Mouse (Mus musculus): ENCODE data around the gene Asap3.

Asap3 gene

DNA sequence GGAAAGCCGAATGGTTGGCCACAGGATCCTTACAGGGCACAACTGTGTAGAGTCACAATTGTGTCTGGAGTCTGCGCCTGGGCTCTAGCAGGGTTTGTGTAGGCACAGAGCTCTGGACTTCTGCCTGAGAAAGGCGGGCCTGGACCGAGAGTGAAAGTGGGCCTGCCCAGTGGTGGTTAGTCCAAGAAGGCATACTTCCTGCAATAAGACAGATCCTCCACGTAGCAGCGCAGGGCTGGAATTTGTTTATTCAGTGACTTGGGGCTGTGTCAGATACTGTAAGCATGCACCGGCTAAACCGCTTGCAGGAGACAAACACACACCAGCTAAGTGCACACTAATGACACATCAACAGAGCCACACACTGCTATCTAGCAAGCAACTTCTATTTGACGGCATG is 43.6 kb downstream of the Asap3 start:
- DNase-seq (ENCODE audit: low spot score in 2 of 2) = no peak

DNA sequence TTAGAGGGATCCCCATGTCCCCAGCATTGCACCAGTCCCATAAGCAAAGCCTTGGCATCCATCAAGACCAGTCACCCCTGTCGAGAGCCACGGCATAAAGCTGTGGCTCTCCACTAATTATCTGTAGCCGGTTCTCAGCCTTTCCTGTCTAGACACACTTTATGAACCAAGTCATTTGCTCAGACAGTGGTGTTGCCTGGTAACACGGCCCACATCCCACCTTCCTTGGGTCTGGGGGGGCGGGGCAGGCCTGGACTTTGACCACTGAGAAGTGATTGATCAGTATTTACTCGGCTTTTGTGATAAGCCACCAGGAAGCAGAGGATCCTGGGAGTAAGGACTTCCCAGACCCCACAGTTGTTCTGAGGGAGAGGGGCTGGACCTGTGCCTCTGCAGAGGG is 49.8 kb downstream of the Asap3 start:
- no peak for DNase-seq (ENCODE audit: low spot score in 2 of 2)

DNA sequence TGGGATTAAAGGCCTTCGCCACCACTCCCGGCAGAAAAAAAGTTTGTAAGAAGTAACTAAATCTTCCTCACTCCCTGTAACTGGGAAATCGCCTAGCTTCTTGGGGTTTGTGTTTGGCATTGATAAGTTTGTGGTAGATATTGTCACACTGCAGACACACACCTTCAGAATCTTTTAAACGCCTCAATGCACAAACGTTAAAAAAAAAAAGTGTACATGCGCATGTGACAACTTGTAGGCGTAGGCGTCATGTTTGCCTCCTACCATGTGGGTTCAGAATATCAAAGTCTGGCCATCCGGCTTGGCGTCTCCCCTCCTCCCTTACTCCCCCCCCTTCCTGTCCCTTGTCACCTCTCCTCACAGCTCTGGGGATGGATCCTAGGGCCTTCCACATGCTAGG is 50.5 kb downstream of the Asap3 start:
- DNase-seq (ENCODE audit: low spot score in 2 of 2) = no peak

DNA sequence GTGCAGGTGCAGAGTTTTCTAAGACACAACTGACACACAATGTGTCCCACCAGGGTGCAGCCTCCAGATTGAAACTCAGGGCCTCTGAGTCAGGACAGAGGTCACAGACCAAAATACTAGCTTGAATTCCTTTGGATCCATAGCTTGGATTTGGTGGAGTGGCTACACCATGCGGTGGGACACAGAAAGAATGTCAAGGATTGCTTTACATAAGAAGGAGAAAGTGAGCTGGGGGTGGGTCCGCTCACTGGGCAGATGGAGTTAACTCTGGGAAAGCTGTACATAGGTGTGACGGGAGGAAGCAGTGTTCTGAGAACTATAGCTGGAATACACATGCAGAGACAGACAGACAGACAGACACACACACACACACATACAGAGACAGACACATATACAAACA is 53.8 kb downstream of the Asap3 start:
- DNase-seq (ENCODE audit: low spot score in 2 of 2) = no peak

DNA sequence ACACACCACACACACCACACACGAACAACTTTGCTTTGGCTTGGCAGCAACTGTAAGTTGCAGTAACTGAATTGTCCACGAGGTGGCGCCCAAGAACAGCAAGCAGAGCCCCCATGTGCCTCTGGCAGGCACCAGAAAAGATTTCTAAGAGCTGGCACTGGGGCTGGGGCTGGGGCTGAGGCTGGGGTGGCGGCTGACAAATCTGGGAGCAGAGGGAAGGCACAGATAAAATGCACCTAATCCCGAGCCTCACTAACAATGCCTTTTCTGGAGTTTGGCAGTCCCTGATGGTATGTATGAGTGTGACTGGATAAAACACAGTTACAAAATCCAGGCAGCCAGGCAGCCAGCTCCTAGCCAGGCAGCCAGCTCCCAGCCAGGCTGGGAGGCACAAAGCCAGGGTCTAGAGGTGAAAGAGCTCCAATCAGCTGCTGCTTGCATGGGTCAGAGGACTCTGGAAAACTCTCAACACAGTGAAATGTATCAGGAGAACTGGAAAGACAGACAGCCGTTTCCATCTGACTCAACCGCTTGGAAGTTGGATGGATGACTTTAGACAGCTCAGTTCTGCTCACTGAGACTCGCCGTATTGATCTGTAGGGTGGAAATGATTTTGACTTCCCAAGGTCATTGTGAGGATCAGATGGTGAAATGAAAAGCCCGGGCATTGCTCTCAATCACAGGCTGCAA is 54.5 kb downstream of the Asap3 start:
- DNase-seq (ENCODE audit: low spot score in 2 of 2) = peak; percentile 62 to 67

DNA sequence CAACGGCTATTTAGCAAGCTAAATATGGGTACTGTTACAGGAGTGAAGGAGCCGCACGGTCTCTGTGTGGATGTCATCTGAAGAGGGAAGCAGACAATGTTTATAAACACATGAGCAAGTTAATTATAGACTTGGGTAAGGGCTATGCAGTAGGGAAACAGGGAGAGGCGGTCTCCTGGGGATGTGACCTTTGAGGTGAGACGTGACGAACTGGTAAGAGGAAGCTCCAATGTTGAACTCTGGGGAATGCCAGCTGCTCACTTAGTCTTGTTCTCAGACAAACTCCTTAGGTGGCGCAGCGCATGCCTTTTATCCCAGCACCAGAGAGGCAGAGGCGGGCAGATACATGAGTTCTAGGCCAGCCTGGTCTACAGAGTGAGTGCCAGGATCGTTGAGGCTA is 55.7 kb downstream of the Asap3 start:
- DNase-seq (ENCODE audit: low spot score in 2 of 2) = peak; percentile 29 to 32

DNA sequence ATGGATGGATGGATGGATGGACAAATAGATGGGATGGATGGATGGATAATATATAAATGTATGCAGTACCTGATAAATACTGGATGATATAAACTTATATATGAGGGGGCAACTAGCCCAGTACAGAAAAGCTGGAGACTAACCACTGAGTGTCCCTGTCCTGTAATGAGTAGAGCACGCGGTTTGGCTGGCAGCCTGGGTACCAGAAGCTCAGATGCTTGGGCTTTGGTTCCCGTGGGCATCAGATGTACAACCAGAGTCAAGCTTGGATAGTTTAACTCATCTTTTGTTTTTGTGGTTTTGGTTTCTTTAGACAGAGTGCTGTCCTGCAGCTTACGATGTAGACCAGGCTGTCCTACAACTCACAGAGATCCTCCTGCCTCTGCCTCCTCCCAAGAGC is 57.4 kb downstream of the Asap3 start:
- no peak for DNase-seq (ENCODE audit: low spot score in 2 of 2)

DNA sequence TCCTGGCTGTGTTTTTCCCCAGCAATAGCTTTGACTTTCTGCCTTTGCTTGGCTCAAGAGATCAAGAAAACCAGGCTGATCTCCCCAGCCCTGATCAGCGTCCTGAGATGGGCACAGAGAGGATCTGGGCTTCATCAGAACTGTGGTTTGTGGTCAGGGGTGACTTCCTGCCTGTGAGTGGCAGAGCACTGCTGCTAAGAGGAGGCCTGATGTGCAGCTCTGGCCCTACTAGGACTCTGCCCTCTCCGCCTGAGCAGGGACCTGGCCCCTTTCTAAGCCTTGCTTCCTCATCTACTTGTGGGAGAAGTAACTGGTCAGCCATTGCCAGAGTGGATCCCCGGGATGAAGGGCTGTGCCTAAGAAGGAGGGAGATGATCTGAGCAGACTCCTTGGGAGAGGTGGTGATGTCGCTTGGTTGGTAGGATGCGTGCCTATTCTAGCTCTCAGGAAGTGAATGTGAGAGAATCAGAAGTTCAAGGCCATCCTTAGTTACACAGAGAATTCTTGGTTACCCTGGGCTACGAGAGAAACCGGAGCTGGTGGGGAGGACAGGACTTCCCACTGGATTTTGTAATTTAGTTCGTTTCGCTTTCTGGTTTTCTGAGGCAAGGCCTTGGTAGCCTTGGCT is 60.7 kb downstream of the Asap3 start:
- peak; percentile 86 to 88 for DNase-seq (ENCODE audit: low spot score in 2 of 2)

DNA sequence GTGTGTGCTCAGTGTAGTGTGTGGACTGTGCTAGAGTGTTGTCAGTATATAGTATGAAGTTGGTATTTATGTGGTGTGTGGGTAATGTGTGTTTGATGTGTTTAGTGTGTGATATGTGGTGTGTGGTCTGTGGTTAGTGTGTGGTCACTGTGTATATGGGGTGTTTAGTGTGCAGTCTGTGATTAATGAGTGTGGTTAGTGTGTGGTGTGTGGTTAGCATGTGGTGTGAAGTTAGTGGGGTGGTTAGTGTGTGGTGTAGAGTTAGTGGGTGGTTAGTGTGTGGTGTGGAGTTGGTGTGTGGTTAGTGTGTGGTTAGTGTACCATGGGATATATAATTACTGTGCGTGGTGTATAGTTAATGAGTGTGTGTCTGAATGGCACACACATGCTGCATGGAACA is 62.7 kb downstream of the Asap3 start:
- no peak for DNase-seq (ENCODE audit: low spot score in 2 of 2)

DNA sequence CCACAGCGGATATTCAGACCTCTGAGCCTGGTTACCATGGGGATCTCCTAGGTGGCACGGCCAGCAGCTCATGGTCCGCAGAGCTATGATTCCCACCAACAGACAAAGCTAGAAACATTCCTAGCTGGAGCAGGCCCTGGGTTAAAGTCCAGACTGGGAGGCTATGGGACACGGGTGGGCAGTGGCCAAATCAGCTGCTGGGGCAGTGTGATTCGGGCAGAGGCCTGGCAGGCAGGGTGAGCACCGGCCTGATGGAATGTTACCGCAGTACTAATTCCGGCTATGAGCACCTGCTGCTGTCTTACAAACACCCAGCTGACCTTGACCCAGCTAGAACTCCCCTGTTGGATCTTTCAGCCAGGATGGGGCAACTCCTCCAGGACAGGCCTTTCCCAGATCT is 64.5 kb downstream of the Asap3 start:
- DNase-seq (ENCODE audit: low spot score in 2 of 2) = no peak

DNA sequence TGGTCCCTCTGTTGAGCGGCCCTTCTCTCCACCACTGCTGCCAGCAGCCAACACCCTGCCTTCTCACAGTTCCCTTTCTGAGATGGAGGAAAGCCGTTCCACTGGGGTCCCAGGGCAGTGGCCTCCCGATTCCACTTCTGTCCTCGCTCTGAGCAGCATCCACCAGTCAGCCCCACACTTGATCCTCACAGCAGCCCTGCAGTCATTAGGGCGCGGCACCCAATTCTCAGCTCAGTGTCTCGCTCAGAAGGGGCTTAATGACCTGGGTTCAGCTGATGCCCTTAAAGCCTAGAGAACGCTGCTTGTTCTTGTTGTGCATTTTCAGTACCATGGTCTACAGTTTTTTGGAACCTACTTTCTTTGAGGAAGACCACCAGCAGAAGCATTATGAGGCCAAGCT is 74.9 kb downstream of the Asap3 start:
- no peak for DNase-seq (ENCODE audit: low spot score in 2 of 2)

DNA sequence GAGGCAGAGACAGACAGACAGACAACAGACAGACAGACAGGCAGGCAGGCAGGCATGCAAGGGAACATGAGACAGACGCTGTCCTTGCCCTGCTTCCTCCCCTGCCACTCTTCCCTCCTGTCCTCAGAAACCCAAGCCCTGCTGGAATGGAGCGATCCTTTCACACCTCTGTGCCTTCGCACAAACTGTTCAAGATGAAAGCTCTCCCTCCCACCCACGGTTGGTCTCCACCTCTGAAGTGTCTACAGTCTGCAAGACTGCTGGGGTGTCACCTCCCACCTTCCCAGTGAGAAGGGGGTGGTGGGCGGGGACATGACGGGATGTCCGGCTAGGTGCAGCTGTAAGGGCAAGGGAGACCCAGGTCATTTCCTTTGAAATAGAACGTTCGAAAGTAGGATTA is 75.4 kb downstream of the Asap3 start:
- no peak for DNase-seq (ENCODE audit: low spot score in 2 of 2)

DNA sequence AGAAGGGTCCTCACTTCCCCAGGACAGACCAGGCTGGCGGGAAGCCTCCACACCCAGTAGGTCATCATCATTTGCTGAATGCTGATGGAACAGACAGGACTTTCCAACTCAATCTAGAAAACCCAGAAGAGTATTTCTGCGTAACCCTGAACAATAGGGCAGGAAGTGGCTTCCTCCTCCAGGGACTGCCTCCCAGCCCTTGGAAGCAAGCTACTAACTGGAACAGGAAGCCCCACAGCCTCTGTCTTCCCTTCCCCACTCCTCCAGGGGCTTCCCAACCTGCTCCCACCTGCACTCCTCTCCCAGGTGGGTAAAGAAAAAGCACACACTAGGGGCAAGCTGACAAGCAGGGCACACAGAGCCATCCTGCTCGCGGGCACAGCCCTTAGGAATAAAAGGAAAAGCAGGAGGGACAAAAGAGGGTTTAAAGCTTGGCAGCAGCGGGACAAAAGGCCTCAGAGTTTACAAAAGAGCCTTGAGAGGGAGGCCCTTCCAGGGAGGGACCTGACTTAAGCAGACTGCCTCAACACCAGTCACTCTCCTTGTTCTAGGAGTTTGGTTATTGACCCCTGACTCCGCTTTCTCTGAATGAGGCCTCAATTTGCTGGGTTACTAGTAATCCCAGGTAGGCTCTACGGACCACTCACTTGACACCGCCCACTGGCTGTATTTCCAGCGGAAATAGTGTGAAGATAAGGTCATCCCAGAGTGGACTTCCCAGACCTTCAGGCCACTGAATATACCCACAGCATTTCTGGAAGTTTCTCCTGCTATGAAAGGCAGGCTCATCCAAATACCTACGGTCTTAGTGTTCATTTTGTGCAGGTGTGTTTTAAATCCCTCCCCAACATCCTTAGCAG is 76.7 kb downstream of the Asap3 start:
- no peak for DNase-seq (ENCODE audit: low spot score in 2 of 2)

DNA sequence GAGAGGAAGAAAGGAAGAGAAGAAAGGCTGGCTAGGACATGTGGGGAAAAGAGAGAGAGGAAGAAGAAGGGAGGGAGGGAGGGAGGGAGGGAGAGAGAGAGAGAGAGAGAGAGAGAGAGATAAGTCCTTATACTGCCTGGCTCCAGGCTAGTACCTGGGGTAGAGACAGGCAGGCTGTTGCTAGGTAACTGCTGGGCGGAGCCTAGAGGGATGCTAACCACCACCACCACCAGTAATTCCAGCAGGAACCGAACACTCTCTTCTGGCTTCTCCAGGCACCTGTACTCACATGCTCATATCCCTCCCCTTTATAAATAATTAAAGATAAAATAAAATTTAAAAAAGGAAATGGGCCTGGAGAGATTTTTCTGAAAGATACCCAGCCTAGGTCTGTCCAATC is 77.6 kb downstream of the Asap3 start:
- no peak for DNase-seq (ENCODE audit: low spot score in 2 of 2)

DNA sequence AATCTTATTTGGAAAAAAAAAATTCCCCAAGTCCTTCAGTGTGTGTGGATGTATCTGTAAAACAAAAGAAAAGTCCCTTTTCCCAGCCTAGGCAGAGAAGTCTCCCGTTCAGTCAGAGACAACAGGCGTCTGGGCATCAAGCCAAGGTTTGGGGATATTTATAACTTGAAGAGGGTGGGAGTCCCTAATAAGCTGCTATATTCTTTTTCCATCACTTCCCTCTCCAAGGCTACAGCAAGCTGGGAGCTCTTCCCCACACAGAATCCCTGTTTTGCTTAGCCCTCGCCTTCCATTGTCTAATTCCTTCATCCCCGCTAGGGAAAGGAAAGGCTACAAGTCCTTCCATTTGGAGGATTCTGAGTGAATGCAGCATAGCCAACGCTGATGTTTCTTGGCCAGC is 78.3 kb downstream of the Asap3 start, which contains the start of gene Zfp46:
Zfp46 (plus strand) TSS at position 229 of the 400 bp plus-strand sequence.
- peak; percentile 14 to 40 for DNase-seq (ENCODE audit: low spot score in 2 of 2)

DNA sequence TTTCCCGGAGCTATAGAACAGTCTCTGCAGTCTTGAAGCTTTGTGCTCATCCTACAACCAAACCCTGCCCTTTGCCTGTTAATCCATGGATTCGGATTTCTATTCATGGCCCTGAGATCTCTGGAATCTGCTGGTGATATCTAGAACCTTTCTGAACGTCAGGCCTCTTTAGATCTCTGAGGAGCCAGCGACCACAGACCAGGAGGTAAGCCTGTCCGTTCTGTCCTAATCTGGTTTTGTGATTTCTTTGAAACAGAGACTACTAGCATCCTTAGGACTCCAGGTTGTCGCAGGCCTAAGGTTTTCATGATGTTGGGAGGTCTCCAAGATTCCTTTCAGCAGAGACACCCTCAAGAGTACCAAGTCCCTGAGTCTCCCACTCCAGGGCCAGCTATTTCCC is 78.7 kb downstream of the Asap3 start:
- no peak for DNase-seq (ENCODE audit: low spot score in 2 of 2)

DNA sequence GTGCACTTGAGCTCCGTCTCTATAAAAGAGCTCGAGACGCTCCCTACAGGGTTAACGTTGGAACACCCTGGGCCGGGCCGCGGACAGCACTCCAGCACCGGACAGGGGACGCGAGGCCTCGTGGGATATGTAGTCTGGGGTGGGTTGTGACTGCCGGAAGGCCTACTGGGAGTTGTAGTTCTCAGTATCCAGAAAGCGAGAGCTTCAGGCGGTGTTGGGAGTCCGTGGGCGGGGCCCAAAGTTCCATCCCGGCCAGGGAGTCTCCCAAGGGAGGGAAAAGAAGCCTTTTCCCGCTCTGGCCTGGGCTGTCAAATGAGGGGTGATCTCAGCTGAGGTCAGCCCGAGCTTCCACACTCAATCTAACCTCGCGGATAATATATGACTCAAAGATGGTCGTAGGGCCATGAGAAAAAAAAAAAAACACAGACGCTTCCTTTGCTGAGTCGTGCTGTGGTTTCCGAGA is 79.2 kb downstream of the Asap3 start:
- peak; percentile 94 to 95 for DNase-seq (ENCODE audit: low spot score in 2 of 2)

DNA sequence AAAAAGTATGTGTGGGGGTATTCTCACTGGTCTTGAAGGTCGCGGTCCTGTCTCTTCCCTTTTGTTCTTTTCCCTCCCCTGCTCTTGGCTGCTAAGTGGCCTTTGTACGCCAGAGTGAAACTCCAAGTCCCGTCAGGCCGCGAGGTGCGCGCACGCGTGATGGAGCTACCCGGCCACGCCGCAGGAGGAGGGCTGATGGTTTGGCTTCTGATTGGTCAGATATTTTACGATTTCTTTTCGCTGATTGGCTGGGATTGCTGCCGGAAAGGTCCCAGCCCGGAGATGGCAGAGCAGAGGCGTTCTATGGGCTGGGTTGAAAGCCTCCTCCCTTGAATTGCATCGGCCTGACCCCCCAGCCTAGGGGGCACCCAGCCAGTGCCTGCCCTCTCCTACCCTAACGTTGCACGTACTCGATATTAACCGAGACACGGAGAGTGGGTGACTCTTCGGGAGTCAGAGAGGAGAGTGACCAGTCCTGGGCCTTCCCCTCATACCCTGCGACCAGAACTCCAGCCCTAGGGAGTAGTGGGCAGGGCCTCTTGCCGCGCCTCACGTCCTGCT is 79.7 kb downstream of the Asap3 start:
- peak; percentile 97 to 98 for DNase-seq (ENCODE audit: low spot score in 2 of 2)

DNA sequence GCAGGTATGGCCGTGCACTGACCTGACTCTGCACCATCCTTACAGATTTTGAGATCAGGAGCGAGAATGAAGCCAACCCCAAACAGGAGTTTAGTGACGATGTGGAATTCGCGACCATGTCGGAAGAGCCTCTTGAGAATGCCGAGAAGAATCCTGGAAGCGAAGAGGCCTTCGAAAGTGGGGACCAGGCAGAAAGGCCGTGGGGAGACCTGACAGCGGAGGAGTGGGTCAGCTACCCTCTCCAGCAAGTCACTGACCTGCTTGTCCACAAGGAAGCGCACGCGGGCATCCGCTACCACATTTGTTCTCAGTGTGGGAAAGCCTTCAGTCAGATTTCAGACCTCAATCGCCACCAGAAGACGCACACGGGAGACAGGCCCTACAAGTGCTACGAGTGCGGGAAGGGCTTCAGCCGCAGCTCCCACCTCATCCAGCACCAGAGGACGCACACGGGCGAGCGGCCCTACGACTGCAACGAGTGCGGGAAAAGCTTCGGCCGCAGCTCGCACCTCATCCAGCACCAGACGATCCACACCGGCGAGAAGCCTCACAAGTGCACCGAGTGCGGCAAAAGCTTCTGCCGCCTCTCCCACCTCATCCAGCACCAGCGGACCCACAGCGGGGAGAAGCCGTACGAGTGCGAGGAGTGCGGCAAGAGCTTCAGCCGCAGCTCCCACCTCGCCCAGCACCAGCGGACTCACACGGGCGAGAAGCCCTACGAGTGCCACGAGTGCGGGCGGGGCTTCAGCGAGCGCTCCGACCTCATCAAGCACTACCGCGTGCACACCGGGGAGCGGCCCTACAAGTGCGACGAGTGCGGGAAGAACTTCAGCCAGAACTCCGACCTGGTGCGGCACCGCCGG is 84.0 kb downstream of the Asap3 start:
- DNase-seq (ENCODE audit: low spot score in 2 of 2) = no peak

DNA sequence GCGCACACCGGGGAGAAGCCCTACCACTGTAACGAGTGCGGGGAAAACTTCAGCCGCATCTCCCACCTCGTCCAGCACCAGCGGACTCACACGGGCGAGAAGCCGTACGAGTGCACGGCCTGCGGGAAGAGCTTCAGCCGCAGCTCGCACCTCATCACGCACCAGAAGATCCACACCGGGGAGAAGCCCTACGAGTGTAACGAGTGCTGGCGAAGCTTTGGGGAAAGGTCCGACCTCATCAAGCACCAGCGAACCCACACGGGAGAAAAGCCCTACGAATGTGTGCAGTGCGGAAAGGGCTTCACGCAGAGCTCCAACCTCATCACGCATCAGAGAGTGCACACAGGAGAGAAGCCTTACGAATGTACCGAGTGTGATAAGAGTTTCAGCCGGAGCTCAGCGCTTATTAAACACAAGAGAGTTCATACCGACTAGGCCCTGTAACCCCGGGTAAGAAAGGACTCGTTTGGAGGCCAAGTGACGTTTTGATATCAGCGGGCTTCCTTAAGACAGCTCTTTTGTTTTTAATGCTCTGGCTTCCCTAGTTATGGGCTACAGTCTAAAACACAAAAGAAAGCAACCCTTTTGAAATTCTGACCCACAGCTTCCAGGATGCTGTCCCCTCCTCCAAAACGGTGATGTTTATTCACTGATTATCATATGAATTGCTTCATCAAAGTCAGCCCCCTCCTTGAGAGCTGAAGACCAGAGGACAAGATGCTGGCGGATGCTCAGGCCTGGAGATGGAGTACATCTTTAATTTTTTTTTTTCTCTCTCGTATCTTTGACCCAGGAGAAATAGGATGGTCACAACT is 84.8 kb downstream of the Asap3 start:
- no peak for DNase-seq (ENCODE audit: low spot score in 2 of 2)

Data from spleen, postnatal 36 days (tissue).